26 mouse cellular contexts compared by ENCODE assay signal in genomic region chr4:133612416-133612815, GRCm38 (mm10). TPM values are rescaled to one million over a fixed set of nuclear protein-coding genes. Genes with fewer than 3 reads are reported as not detected.
DNase-seq lines count a peak whose midpoint lies in the region; ATAC-seq and TF ChIP-seq lines count a peak whose summit lies in the region.
"Had no signal": no experiment of that assay in that cellular context is flagged by ENCODE, and none has a peak within 500 bp of the region (broad histone marks: within the 10 kb centered on the region; RNA-seq: fewer than 3 reads in every experiment).

No protein-coding gene starts in this region.

- peak; percentile 35 for TF ChIP-seq CTCF in forebrain, postnatal 0 days (IDR thresholded peaks at IDR 0.05; ENCODE audit: low read depth)
- peak; percentile 12; the same call in 1 of the 2 replicates for TF ChIP-seq CTCF in liver, adult 2 months (IDR thresholded peaks at IDR 0.05; ENCODE audit: low read depth, low read length)
- TF ChIP-seq CTCF in liver, postnatal 0 days (IDR thresholded peaks at IDR 0.05; ENCODE audit: low read depth), result no peak; the same call in 1 of the 2 replicates
- peak; percentile 36; the same call in 1 of the 2 replicates for TF ChIP-seq CTCF in testis, adult 2 months (IDR thresholded peaks at IDR 0.05; ENCODE audit: control insufficient read depth, insufficient read depth, insufficient replicate concordance, low read depth, low read length)

- TF ChIP-seq EP300 in liver, postnatal 0 days (IDR thresholded peaks at IDR 0.05; ENCODE audit: low read depth), result no peak

- no peak overlapping the region for H3K4me3 ChIP-seq in forebrain, postnatal 0 days (ENCODE audit: low read depth, low read length)
- no peak overlapping the region for H3K4me3 ChIP-seq in forebrain, embryonic 12.5 days (replicated peaks)
- no peak overlapping the region for H3K4me3 ChIP-seq in liver, adult 2 months (ENCODE audit: insufficient read depth, low read depth, low read length)
- H3K4me3 ChIP-seq in liver, postnatal 0 days (ENCODE audit: low read depth, low read length), result no peak overlapping the region
- no peak overlapping the region for H3K4me3 ChIP-seq in testis, adult 2 months (ENCODE audit: control insufficient read depth, low read depth, low read length)
- H3K4me3 ChIP-seq: embryonic facial prominence, embryonic 10.5 days; heart, embryonic 15.5 days; liver, embryonic 13.5 days; neural tube, embryonic 12.5 days had no signal

- H3K4me1 ChIP-seq in forebrain, postnatal 0 days (ENCODE audit: insufficient read depth), result no peaks in the 10 kb centered on the region
- no peaks in the 10 kb centered on the region for H3K4me1 ChIP-seq in forebrain, embryonic 12.5 days
- no peaks in the 10 kb centered on the region for H3K4me1 ChIP-seq in liver, adult 2 months (ENCODE audit: control insufficient read depth, insufficient read depth, low read length)
- H3K4me1 ChIP-seq in liver, postnatal 0 days (ENCODE audit: insufficient read depth), result 0 out of 2 replicates have a peak, but pooled peaks cover 7% of the 10 kb centered on the region
- no peaks in the 10 kb centered on the region for H3K4me1 ChIP-seq in testis, adult 2 months (ENCODE audit: control insufficient read depth, insufficient read depth, low read length)
- H3K4me1 ChIP-seq: neural tube, embryonic 12.5 days had no signal

- no peaks in the 10 kb centered on the region for H3K9me3 ChIP-seq in forebrain, postnatal 0 days (ENCODE audit: low read length)
- H3K9me3 ChIP-seq in forebrain, embryonic 12.5 days, result 0 out of 2 replicates have a peak, but pooled peaks cover 9% of the 10 kb centered on the region
- H3K9me3 ChIP-seq in liver, postnatal 0 days (ENCODE audit: low read length), result no peaks in the 10 kb centered on the region
- H3K9me3 ChIP-seq: heart, embryonic 15.5 days; neural tube, embryonic 12.5 days had no signal

- H3K79me2 ChIP-seq in liver, adult 2 months (ENCODE audit: control insufficient read depth, insufficient read depth, low read length), result no peaks in the 10 kb centered on the region

- ATAC-seq in forebrain, postnatal 0 days, result no peak
- ATAC-seq in forebrain, embryonic 12.5 days (ENCODE audit: low FRiP score), result no peak
- no peak for ATAC-seq in liver, postnatal 0 days
- no peak for ATAC-seq in frontal cortex, adult (ENCODE audit: low TSS enrichment)
- ATAC-seq: activated CD4-positive, CD25-positive, alpha-beta regulatory T cell, adult 4 months; hindbrain, embryonic 16.5 days had no signal

- no peak overlapping the region for H3K27ac ChIP-seq in forebrain, postnatal 0 days (ENCODE audit: low read depth, low read length)
- H3K27ac ChIP-seq in forebrain, embryonic 12.5 days, result no peak overlapping the region
- H3K27ac ChIP-seq in liver, adult 2 months (replicated peaks; ENCODE audit: insufficient read depth, low read depth, low read length), result no peak overlapping the region
- H3K27ac ChIP-seq in liver, postnatal 0 days (ENCODE audit: low read depth), result no peak overlapping the region
- no peak overlapping the region for H3K27ac ChIP-seq in testis, adult 2 months (ENCODE audit: control insufficient read depth, insufficient read depth, low read depth, low read length)
- H3K27ac ChIP-seq: embryonic facial prominence, embryonic 10.5 days; heart, embryonic 15.5 days; liver, embryonic 13.5 days; neural tube, embryonic 12.5 days had no signal

- 97% methylated on average over 7 of the region's 7 CpGs for WGBS in forebrain, postnatal 0 days
- WGBS in forebrain, embryonic 12.5 days, result 93% methylated on average over 7 of the region's 7 CpGs
- WGBS in liver, adult 2 months, result over 99% methylated on average over 7 of the region's 7 CpGs
- 92% methylated on average over 7 of the region's 7 CpGs for WGBS in liver, postnatal 0 days (ENCODE audit: insufficient replicate concordance)

- no peak for TF ChIP-seq POLR2A in liver, adult 2 months (IDR thresholded peaks at IDR 0.05; ENCODE audit: extremely low read depth, insufficient read depth, low read length)
- no peak for TF ChIP-seq POLR2A in testis, adult 2 months (IDR thresholded peaks at IDR 0.05; ENCODE audit: control insufficient read depth, low read depth, low read length)

- DNase-seq in forebrain, postnatal 0 days, result no peak
- no peak for DNase-seq in liver, adult 2 months (ENCODE audit: extremely low read depth, low read depth, low spot score)
- no peak for DNase-seq in liver, postnatal 0 days
- no peak for DNase-seq in testis, postnatal 10 days (ENCODE audit: low spot score)
- DNase-seq in right cerebral cortex, adult 2 months (ENCODE audit: low spot score in 2 of 2), result no peak
- DNase-seq: adrenal gland, postnatal 14 days; cerebellum, adult 18-20 months; gastrocnemius, postnatal 14 days; heart, adult 18-20 months; heart, postnatal 4 days; kidney, adult 2 months; kidney, postnatal 25 days; layer of hippocampus, adult 9-11 months; liver, embryonic 13.5 days; lung, postnatal 36 days; thymus, adult 18-20 months had no signal

- H3K4me2 ChIP-seq in forebrain, postnatal 0 days (ENCODE audit: low read depth), result no peak overlapping the region
- no peak overlapping the region for H3K4me2 ChIP-seq in forebrain, embryonic 12.5 days
- no peak overlapping the region for H3K4me2 ChIP-seq in liver, postnatal 0 days (ENCODE audit: low read depth, low read length)
- H3K4me2 ChIP-seq: heart, embryonic 15.5 days; liver, embryonic 13.5 days; midbrain, embryonic 11.5 days; neural tube, embryonic 12.5 days had no signal

- no peak overlapping the region for H3K9ac ChIP-seq in forebrain, postnatal 0 days
- no peak overlapping the region for H3K9ac ChIP-seq in forebrain, embryonic 12.5 days
- no peak overlapping the region for H3K9ac ChIP-seq in liver, adult 2 months (ENCODE audit: low read depth, low read length)
- H3K9ac ChIP-seq in liver, postnatal 0 days (replicated peaks), result no peak overlapping the region
- H3K9ac ChIP-seq: heart, embryonic 15.5 days; liver, embryonic 13.5 days; neural tube, embryonic 12.5 days had no signal

- peaks cover 42% of the 10 kb centered on the region for H3K36me3 ChIP-seq in forebrain, postnatal 0 days (ENCODE audit: insufficient read depth)
- peaks cover 48% of the 10 kb centered on the region for H3K36me3 ChIP-seq in forebrain, embryonic 12.5 days (replicated peaks)
- H3K36me3 ChIP-seq in liver, adult 2 months (ENCODE audit: control insufficient read depth, insufficient read depth, low read length), result no peaks in the 10 kb centered on the region; the same call in 1 of the 2 replicates
- H3K36me3 ChIP-seq in liver, postnatal 0 days (replicated peaks; ENCODE audit: insufficient read depth, low read length), result peaks cover 27% of the 10 kb centered on the region
- no peaks in the 10 kb centered on the region for H3K36me3 ChIP-seq in testis, adult 2 months (ENCODE audit: control insufficient read depth, insufficient read depth, low read length)

- no peaks in the 10 kb centered on the region for H3K27me3 ChIP-seq in forebrain, postnatal 0 days (ENCODE audit: insufficient read depth, low read length)
- H3K27me3 ChIP-seq in forebrain, embryonic 12.5 days, result no peaks in the 10 kb centered on the region
- H3K27me3 ChIP-seq in liver, adult 2 months (ENCODE audit: control insufficient read depth, insufficient read depth, low read length), result no peaks in the 10 kb centered on the region
- H3K27me3 ChIP-seq in liver, postnatal 0 days (ENCODE audit: insufficient read depth, low read length), result no peaks in the 10 kb centered on the region
- H3K27me3 ChIP-seq in testis, adult 2 months (ENCODE audit: control insufficient read depth, insufficient read depth, low read length), result no peaks in the 10 kb centered on the region
- H3K27me3 ChIP-seq: heart, embryonic 15.5 days; liver, embryonic 13.5 days; neural tube, embryonic 12.5 days had no signal

RNA-seq across cellular contexts. Expression of gene Sfn, which starts 10.4 kb away (rescaled TPM):
- 3.2 and 3.3 TPM in 2 replicates for total RNA-seq in forebrain, postnatal 0 days (2014; rRNA removed)
- 0.62 and 0.88 TPM in 2 replicates for polyA plus RNA-seq in forebrain, postnatal 0 days (2015; fragmentation: Nextera tagmentation; extraction: Ambion mirVana)
- 3.9 and 6.8 TPM in 2 replicates for polyA plus RNA-seq in forebrain, embryonic 12.5 days (2016; fragmentation: Nextera tagmentation; extraction: Ambion mirVana)
- 0.55 and 0.81 TPM in 2 replicates for total RNA-seq in liver, adult 2 months (2014; rRNA removed)
- polyA plus RNA-seq in liver, adult 2 months (2012; rRNA removed), result 0.54 and 0.77 TPM in 2 replicates
- polyA plus RNA-seq in liver, postnatal 0 days (2015; fragmentation: Nextera tagmentation; extraction: Ambion mirVana), result 0.40 and 0.59 TPM in 2 replicates
- polyA plus RNA-seq in testis, adult 2 months (2012; rRNA removed), result 0.81 and 1.1 TPM in 2 replicates

RNA-seq across cellular contexts. Expression of gene Gpn2, which starts 28.3 kb away (rescaled TPM):
- total RNA-seq in forebrain, postnatal 0 days (2014; rRNA removed), result 18.5 and 20.5 TPM in 2 replicates
- polyA plus RNA-seq in forebrain, postnatal 0 days (2015; fragmentation: Nextera tagmentation; extraction: Ambion mirVana), result 16.8 and 19.7 TPM in 2 replicates
- 26.0 and 26.6 TPM in 2 replicates for polyA plus RNA-seq in forebrain, embryonic 12.5 days (2016; fragmentation: Nextera tagmentation; extraction: Ambion mirVana)
- 8.9 and 10.1 TPM in 2 replicates for total RNA-seq in liver, adult 2 months (2014; rRNA removed)
- polyA plus RNA-seq in liver, adult 2 months (2012; rRNA removed), result 35.0 and 38.2 TPM in 2 replicates
- 10.2 and 10.9 TPM in 2 replicates for polyA plus RNA-seq in liver, postnatal 0 days (2015; fragmentation: Nextera tagmentation; extraction: Ambion mirVana)
- 30.9 and 37.4 TPM in 2 replicates for polyA plus RNA-seq in testis, adult 2 months (2012; rRNA removed)

RNA-seq across cellular contexts. Expression of gene Zdhhc18, which starts 37.5 kb away (rescaled TPM):
- total RNA-seq in forebrain, postnatal 0 days (2014; rRNA removed), result 14.8 and 21.2 TPM in 2 replicates
- 9.3 and 9.6 TPM in 2 replicates for polyA plus RNA-seq in forebrain, postnatal 0 days (2015; fragmentation: Nextera tagmentation; extraction: Ambion mirVana)
- polyA plus RNA-seq in forebrain, embryonic 12.5 days (2016; fragmentation: Nextera tagmentation; extraction: Ambion mirVana), result 2.8 and 4.6 TPM in 2 replicates
- 8.9 and 15.5 TPM in 2 replicates for total RNA-seq in liver, adult 2 months (2014; rRNA removed)
- 18.5 and 21.3 TPM in 2 replicates for polyA plus RNA-seq in liver, adult 2 months (2012; rRNA removed)
- 2.1 and 2.6 TPM in 2 replicates for polyA plus RNA-seq in liver, postnatal 0 days (2015; fragmentation: Nextera tagmentation; extraction: Ambion mirVana)
- polyA plus RNA-seq in testis, adult 2 months (2012; rRNA removed), result 4.2 and 4.5 TPM in 2 replicates

RNA-seq across cellular contexts. Expression of gene Gpatch3, which starts 37.9 kb away (rescaled TPM):
- 8.4 and 11.8 TPM in 2 replicates for total RNA-seq in forebrain, postnatal 0 days (2014; rRNA removed)
- polyA plus RNA-seq in forebrain, postnatal 0 days (2015; fragmentation: Nextera tagmentation; extraction: Ambion mirVana), result 4.2 and 5.4 TPM in 2 replicates
- 8.7 and 9.8 TPM in 2 replicates for polyA plus RNA-seq in forebrain, embryonic 12.5 days (2016; fragmentation: Nextera tagmentation; extraction: Ambion mirVana)
- 3.8 and 4.3 TPM in 2 replicates for total RNA-seq in liver, adult 2 months (2014; rRNA removed)
- 3.8 and 4.2 TPM in 2 replicates for polyA plus RNA-seq in liver, adult 2 months (2012; rRNA removed)
- polyA plus RNA-seq in liver, postnatal 0 days (2015; fragmentation: Nextera tagmentation; extraction: Ambion mirVana), result 4.5 and 5.3 TPM in 2 replicates
- 4.9 and 5.7 TPM in 2 replicates for polyA plus RNA-seq in testis, adult 2 months (2012; rRNA removed)

RNA-seq across cellular contexts. Expression of gene Nr0b2, which starts 59.2 kb away (rescaled TPM):
- total RNA-seq in forebrain, postnatal 0 days (2014; rRNA removed), result not detected in 2 replicates
- not detected in 2 replicates for polyA plus RNA-seq in forebrain, postnatal 0 days (2015; fragmentation: Nextera tagmentation; extraction: Ambion mirVana)
- polyA plus RNA-seq in forebrain, embryonic 12.5 days (2016; fragmentation: Nextera tagmentation; extraction: Ambion mirVana), result not detected in 2 replicates
- 25.7 and 52.4 TPM in 2 replicates for total RNA-seq in liver, adult 2 months (2014; rRNA removed)
- 164 and 300 TPM in 2 replicates for polyA plus RNA-seq in liver, adult 2 months (2012; rRNA removed)
- 32.7 and 44.1 TPM in 2 replicates for polyA plus RNA-seq in liver, postnatal 0 days (2015; fragmentation: Nextera tagmentation; extraction: Ambion mirVana)
- 0.42 and 0.51 TPM in 2 replicates for polyA plus RNA-seq in testis, adult 2 months (2012; rRNA removed)
- total RNA-seq: gastrocnemius, postnatal 14 days had no signal
- polyA plus RNA-seq: activated CD4-positive, CD25-positive, alpha-beta regulatory T cell, adult 4 months; hindbrain, embryonic 16.5 days; limb, embryonic 11.5 days; midbrain, embryonic 11.5 days; neural tube, embryonic 12.5 days had no signal
